Mouse (Mus musculus) intestine, embryonic 16.5 days (tissue): ENCODE measurements at regions not wholly inside any gene's neighbourhood (a gene's known extent, or its start where the extent isn't known, plus 50 kb on each side); places are given as distances from the start of the nearest gene placed in this dataset.

Experiments used
- ATAC-seq: fragments of 200-750 bp; cut with Nextera tagmentation; 2 replicates; pipeline ENCODE4 v1.8.0; 2017; ENCODE audit warnings: moderate TSS enrichment, moderate library complexity
- H3K27ac ChIP-seq: fragments of 300-500 bp; sonication (generic); 2 replicates; pipeline ENCODE4 v1.5.1; 2014; ENCODE audit warnings: mild to moderate bottlenecking, low read length
- H3K27me3 ChIP-seq: fragments of 300-500 bp; sonication (generic); replicated peaks from 2 replicates; pipeline ENCODE4 v1.6.1; 2014; ENCODE audit warnings: low read length, control low read depth, mixed read lengths; ENCODE audit not compliant: control insufficient read depth, insufficient read depth
- H3K36me3 ChIP-seq: fragments of 300-500 bp; sonication (generic); 2 replicates; pipeline ENCODE4 v1.6.1; 2014; ENCODE audit warnings: low read length, control low read depth; ENCODE audit not compliant: control insufficient read depth, insufficient read depth
- H3K4me1 ChIP-seq: fragments of 300-500 bp; sonication (generic); 2 replicates; pipeline ENCODE4 v1.6.1; 2014; ENCODE audit warnings: low read length, control low read depth, mixed read lengths; ENCODE audit not compliant: control insufficient read depth, insufficient read depth
- H3K4me2 ChIP-seq: fragments of 300-500 bp; sonication (generic); 2 replicates; pipeline ENCODE4 v1.6.1; 2014; ENCODE audit warnings: low read depth, low read length, control low read depth
- H3K4me3 ChIP-seq: fragments of 300-500 bp; sonication (generic); 2 replicates; pipeline ENCODE4 v1.5.1; 2014; ENCODE audit warnings: mild to moderate bottlenecking, low read length
- H3K9ac ChIP-seq: fragments of 300-500 bp; sonication (generic); 2 replicates; pipeline ENCODE4 v1.6.1; 2014; ENCODE audit warnings: low read depth, low read length
- H3K9me3 ChIP-seq: fragments of 300-500 bp; sonication (generic); 2 replicates; pipeline ENCODE4 v1.6.1; 2016; ENCODE audit warnings: low read length, control low read depth; ENCODE audit not compliant: control insufficient read depth
- WGBS: fragments of 180-500 bp; shearing (Covaris S2); extraction: QIAGEN DNeasy Blood & Tissue Kit; methylation state at CpG from one replicate; pipeline ENCODE4 v1.1.7; 2014; 5-methylcytosine and 5-hydroxymethylcytosine counted together

DNA sequence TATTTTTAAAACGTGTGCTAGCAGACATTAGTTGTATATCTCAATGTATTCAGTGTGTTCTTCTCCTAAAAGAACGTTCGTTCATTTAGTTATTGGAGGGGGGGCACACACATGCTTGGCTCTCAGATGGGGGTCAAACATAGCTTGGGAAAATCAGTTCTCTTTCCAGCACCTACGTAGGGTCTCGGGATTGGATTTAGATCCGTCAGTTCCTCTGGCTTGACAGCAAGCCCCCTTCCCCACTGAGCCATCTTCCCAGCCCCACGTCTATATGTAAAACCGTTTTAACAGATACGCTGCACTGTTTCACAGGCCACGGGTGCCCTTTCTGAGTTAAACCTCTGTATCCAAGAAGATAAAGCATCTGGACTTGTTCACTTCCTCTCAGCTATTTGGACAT lies 100.5 kb upstream of the Nckap5 start:
- WGBS = 68% methylated on average over 10 of the region's 10 CpGs
- ATAC-seq = no peak
- H3K4me3 ChIP-seq = no peak overlapping the region
- H3K9me3 ChIP-seq = no peaks in the 10 kb centered on the region
- no peaks in the 10 kb centered on the region for H3K4me1 ChIP-seq
- H3K27ac ChIP-seq = no peak overlapping the region
- no peak overlapping the region for H3K9ac ChIP-seq
- H3K4me2 ChIP-seq = no peak overlapping the region
- no peaks in the 10 kb centered on the region for H3K27me3 ChIP-seq
- H3K36me3 ChIP-seq = no peaks in the 10 kb centered on the region

DNA sequence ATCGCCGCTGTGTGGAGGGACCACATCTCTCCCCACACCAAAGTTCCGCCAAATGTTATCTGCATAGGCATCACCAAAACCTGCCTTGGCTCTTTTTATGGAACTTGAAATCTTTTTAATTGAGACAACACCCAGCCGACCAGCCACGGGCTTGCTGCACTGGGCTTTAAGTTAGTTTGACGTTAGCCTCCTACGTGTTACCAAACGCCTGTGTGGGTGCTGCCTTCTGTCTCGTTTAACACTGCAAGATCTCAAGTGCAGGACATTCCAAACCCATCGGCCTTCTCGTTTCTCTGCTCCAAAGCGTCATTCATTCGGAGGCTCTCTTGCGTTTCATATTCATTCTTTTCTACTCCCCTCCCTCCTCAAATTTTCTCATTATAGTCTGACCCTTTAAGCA lies 100.0 kb upstream of the Nckap5 start:
- Histone ChIP-seq H3K4me3 (no peak overlapping the region), H3K9me3 (no peaks in the 10 kb centered on the region), H3K27ac (no peak overlapping the region), H3K4me1 (no peaks in the 10 kb centered on the region), H3K9ac (no peak overlapping the region), H3K27me3 (no peaks in the 10 kb centered on the region), H3K4me2 (no peak overlapping the region), H3K36me3 (no peaks in the 10 kb centered on the region)
- WGBS = 76% methylated on average over 14 of the region's 14 CpGs
- no peak for ATAC-seq

DNA sequence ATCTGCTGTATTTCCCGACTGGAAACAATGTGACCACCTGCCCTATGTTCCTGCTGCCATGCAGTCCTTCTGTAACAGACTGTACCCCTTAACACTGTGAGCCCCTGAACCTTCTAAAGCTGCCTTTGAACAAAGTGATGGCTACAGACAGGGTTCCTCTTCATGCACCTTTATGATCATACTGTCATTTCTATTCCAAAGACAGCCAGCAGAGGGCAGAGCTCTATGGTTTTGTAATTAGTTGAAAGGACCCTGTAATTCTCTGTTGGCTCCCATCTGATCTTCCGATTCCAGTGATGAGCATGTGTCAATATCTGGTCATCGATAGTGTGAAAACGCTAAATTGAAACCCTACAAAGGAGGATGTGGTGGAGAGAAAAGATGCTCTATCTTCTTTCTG lies 99.1 kb upstream of the Nckap5 start:
- Histone ChIP-seq H3K4me3 (no peak overlapping the region), H3K27ac (no peak overlapping the region), H3K9me3 (no peaks in the 10 kb centered on the region), H3K27me3 (no peaks in the 10 kb centered on the region), H3K4me2 (no peak overlapping the region), H3K4me1 (no peaks in the 10 kb centered on the region), H3K9ac (no peak overlapping the region), H3K36me3 (no peaks in the 10 kb centered on the region)
- ATAC-seq = no peak
- WGBS = 70% methylated on average over 4 of the region's 4 CpGs

DNA sequence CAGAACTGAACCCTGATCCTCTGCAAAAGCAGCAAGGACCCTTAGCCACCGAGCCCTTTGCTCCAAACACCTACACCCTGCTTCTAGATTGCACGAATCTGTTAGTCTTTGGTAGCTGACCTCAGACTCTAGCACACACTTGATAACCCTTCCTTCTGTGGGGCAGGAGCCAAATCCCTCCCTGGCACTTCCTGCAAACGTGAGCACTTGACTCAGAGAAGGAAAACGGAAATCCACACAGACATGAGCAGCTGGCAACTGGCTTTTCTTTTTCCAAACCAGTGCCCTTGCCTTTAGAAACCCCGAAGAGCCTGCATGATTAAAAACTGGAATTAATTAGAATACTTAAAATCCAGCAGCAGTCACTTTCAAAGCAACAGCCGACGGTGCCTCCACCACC lies 97.6 kb upstream of the Nckap5 start:
- H3K27me3 ChIP-seq = no peaks in the 10 kb centered on the region
- no peak overlapping the region for H3K4me2 ChIP-seq
- 60% methylated on average over 7 of the region's 7 CpGs for WGBS

DNA sequence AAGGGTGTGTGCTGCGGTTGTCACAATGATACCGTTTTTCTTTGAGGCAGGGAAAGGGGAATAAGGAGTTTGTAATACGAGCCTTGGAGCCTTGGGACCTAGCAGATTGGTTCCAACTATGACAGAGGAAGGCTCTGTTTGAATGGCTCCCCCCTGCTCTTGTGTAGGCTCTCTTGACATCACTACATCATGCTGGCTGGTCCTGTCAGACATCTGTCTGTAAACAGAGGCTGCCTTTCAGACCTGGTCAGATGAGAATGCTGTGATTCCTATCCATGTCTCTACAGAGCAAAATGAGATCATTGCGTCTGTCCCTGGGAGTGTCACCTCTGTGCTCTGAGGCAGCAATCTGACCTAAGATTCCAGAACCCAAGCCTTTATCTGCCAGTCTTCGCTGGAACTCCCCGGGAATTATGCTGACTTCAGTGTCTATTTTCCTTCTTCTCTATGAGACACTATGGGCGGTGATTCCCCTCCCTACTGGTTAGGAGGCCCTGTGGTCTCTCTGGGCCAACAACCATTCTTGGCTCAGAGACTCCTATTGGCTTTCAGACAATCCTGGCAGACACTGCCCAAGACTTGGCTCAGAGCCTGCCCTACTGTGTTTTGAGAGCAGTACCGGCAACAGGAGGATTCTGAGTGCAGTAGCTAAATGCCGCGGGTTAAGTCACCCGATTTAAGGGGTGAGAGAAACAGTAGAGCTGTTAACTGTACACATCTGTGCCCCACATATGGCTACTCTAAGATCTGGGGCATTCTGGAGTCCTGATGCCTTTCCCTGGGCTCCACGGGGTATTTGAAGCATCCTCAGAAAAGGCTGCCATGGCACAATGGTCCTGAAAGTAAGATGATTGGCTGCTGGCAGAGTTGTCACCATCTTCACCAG lies 94.8 kb upstream of the Nckap5 start:
- H3K4me1 ChIP-seq = no peaks in the 10 kb centered on the region
- no peak overlapping the region for H3K4me3 ChIP-seq
- no peaks in the 10 kb centered on the region for H3K36me3 ChIP-seq
- H3K4me2 ChIP-seq = no peak overlapping the region
- H3K9ac ChIP-seq = no peak overlapping the region
- no peaks in the 10 kb centered on the region for H3K27me3 ChIP-seq
- no peaks in the 10 kb centered on the region for H3K9me3 ChIP-seq
- H3K27ac ChIP-seq = no peak overlapping the region
- 68% methylated on average over 12 of the region's 12 CpGs for WGBS
- no peak for ATAC-seq

More for the DNA sequence above, 97.6 kb upstream of the Nckap5 start:
- H3K27ac ChIP-seq = no peak overlapping the region
- no peaks in the 10 kb centered on the region for H3K9me3 ChIP-seq
- H3K36me3 ChIP-seq = no peaks in the 10 kb centered on the region
- no peak overlapping the region for H3K4me3 ChIP-seq
- H3K4me1 ChIP-seq = no peaks in the 10 kb centered on the region
- ATAC-seq = no peak
- no peak overlapping the region for H3K9ac ChIP-seq

DNA sequence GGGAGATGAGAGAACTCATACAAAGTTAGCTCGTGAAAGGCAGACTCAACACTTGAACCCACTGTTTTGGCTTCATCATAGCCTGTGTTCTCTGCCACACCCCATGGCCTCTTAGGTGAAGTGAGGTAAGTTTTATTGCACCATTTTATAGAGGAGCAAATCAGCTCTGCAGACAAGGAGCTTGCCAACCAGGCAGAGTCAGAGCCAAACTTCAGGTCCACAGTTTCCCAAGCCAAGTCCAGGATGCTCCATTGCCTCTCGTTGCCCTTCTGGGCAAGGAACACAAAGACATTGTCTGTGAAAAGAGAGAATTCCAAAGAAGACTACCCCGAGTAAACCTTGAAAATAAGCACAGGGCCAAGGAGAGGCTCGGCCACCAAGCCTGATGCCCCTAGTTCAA lies 93.4 kb upstream of the Nckap5 start:
- no peak for ATAC-seq
- H3K4me2 ChIP-seq = no peak overlapping the region

DNA sequence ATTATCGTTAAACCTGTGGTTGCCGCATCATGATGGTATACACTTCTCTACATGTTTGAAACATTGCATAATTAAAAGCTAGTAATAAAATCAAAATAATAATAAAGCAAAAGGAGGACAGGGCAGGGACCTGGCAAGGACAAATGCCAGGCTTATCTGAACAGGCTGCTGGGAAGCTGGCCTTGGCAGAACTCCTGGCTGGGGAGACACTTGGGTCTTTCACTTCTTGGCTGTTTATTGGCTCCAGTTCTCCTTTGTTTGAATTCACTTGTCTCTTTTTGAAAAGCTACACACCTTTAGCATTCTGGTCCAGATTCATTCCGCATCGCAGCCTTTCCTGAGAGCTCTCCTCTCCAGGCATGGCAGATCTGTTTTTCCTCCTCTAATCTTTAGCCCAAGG lies 91.6 kb upstream of the Nckap5 start:
- no peak overlapping the region for H3K27ac ChIP-seq
- ATAC-seq = no peak
- H3K36me3 ChIP-seq = no peaks in the 10 kb centered on the region
- no peaks in the 10 kb centered on the region for H3K9me3 ChIP-seq
- no peaks in the 10 kb centered on the region for H3K27me3 ChIP-seq
- no peak overlapping the region for H3K4me3 ChIP-seq
- no peaks in the 10 kb centered on the region for H3K4me1 ChIP-seq
- 87% methylated on average over 4 of the region's 4 CpGs for WGBS
- no peak overlapping the region for H3K4me2 ChIP-seq
- H3K9ac ChIP-seq = no peak overlapping the region

More for the DNA sequence above, 93.4 kb upstream of the Nckap5 start:
- H3K9me3 ChIP-seq = no peaks in the 10 kb centered on the region
- 73% methylated on average over 4 of the region's 4 CpGs for WGBS
- H3K4me3 ChIP-seq = no peak overlapping the region
- H3K27ac ChIP-seq = no peak overlapping the region
- no peaks in the 10 kb centered on the region for H3K36me3 ChIP-seq
- no peaks in the 10 kb centered on the region for H3K27me3 ChIP-seq
- no peaks in the 10 kb centered on the region for H3K4me1 ChIP-seq
- no peak overlapping the region for H3K9ac ChIP-seq

DNA sequence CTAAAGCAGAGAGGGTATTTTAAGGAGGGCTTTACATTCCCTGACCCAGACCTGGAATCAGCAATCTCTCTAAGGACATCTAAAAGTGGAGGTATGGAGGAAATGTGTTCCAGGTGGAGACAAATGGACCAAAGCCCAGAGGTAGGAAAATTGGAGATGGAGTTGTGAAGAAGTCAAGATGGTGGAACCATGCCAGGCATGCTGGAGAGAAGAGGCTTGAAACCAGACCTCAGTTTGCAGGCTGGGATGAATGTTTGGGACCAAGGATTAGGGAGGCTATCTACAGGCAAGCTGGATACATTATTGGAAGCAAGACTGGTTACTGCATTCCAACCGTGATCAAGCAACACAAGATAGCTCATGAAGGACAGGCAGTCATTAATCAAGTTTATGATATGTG lies 88.3 kb upstream of the Nckap5 start:
- Histone ChIP-seq H3K4me1 (no peaks in the 10 kb centered on the region), H3K4me2 (no peak overlapping the region), H3K36me3 (no peaks in the 10 kb centered on the region), H3K4me3 (no peak overlapping the region), H3K27me3 (no peaks in the 10 kb centered on the region), H3K9me3 (no peaks in the 10 kb centered on the region), H3K9ac (no peak overlapping the region), H3K27ac (no peak overlapping the region)
- 53% methylated on average over 1 of the region's 1 CpGs for WGBS
- no peak for ATAC-seq

DNA sequence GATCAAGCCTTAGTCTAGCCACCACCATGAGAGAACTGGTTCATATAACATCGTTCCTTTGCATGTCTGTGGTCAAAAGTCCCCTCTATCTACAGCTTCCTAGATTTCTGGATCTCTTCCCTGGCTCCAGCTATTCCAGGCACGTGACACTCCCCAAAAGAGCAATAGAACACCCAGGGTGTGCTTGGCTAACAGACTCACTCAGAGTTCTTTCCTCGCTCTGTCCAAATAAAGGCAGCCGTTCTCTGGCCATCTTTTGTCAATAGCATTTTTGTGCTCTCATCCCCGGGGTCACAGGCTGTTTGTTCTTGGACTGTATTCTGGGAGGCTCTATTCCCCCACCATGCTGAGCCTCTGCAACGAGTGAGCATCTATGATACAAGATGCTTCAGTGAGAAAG lies 87.3 kb upstream of the Nckap5 start:
- no peaks in the 10 kb centered on the region for H3K4me1 ChIP-seq
- H3K4me3 ChIP-seq = no peak overlapping the region
- H3K4me2 ChIP-seq = no peak overlapping the region
- H3K27me3 ChIP-seq = no peaks in the 10 kb centered on the region
- ATAC-seq = no peak
- no peaks in the 10 kb centered on the region for H3K9me3 ChIP-seq
- H3K27ac ChIP-seq = no peak overlapping the region
- H3K36me3 ChIP-seq = no peaks in the 10 kb centered on the region
- 40% methylated on average over 6 of the region's 6 CpGs for WGBS
- no peak overlapping the region for H3K9ac ChIP-seq

DNA sequence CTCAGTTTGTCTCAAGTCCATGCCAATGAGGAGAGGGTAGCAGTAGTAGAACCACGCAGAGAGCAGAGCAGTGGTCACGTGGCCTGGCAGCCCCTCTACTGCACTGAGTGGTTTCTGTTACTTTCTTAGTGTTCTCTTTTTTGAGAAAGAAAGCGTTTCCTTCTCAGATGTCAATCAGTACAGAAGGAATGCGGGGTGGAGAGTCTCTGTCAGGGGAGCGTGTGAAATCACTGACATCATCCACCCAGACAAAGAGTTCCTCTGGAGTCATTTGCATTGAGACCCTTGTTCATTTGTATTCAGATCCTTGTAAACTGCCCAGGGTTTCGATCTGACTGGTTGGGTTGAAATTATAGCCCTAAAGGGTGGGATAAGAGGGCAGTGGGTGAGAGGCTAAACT lies 85.8 kb upstream of the Nckap5 start:
- Histone ChIP-seq H3K4me2 (no peak overlapping the region), H3K9me3 (no peaks in the 10 kb centered on the region), H3K4me1 (no peaks in the 10 kb centered on the region), H3K36me3 (no peaks in the 10 kb centered on the region), H3K4me3 (no peak overlapping the region), H3K9ac (no peak overlapping the region), H3K27ac (no peak overlapping the region), H3K27me3 (no peaks in the 10 kb centered on the region)
- WGBS = 70% methylated on average over 6 of the region's 6 CpGs
- ATAC-seq = no peak
